Mouse (Mus musculus): ENCODE data around the gene Bri3. TPM values are rescaled to one million over a fixed set of nuclear protein-coding genes. Genes with fewer than 3 reads are reported as not detected.

Gene Bri3
- polyA plus RNA-seq, 1 experiment from 2014 or later = 313 TPM

- TF ChIP-seq CTCF (IDR thresholded peaks at IDR 0.05; ENCODE audit: low read depth) = no peak
- H3K4me1 ChIP-seq (replicated peaks; ENCODE audit: control insufficient read depth, insufficient read depth, low read length) = 0 out of 2 replicates have a peak, but pooled peaks cover 3% of the 10 kb centered on the region
- H3K36me3 ChIP-seq (ENCODE audit: control insufficient read depth, insufficient read depth) = no peaks in the 10 kb centered on the region
- no peak overlapping the region for H3K9ac ChIP-seq (ENCODE audit: low read depth, low read length)
- H3K4me3 ChIP-seq (ENCODE audit: low read depth, low read length) = no peak overlapping the region
- peak; percentile 60 for ATAC-seq
- peak overlapping the region; percentile 55 for H3K4me2 ChIP-seq (replicated peaks; ENCODE audit: low read depth)
- H3K27me3 ChIP-seq (replicated peaks; ENCODE audit: control insufficient read depth, insufficient read depth, low read length) = no peaks in the 10 kb centered on the region
- 4% methylated on average over 11 of the region's 11 CpGs for WGBS
- no peak overlapping the region for H3K27ac ChIP-seq (ENCODE audit: low read depth, low read length)
- no peaks in the 10 kb centered on the region for H3K9me3 ChIP-seq (ENCODE audit: control insufficient read depth)
Observed at GRCm38 (mm10) chr5:144457623-144458287, 213.5 kb downstream of the Bri3 start.

- Histone ChIP-seq H3K9ac (ENCODE audit: low read depth, low read length) (no peak overlapping the region), H3K9me3 (ENCODE audit: control insufficient read depth) (no peaks in the 10 kb centered on the region), H3K36me3 (ENCODE audit: control insufficient read depth, insufficient read depth) (no peaks in the 10 kb centered on the region), H3K4me1 (replicated peaks; ENCODE audit: control insufficient read depth, insufficient read depth, low read length) (no peaks in the 10 kb centered on the region), H3K4me2 (replicated peaks; ENCODE audit: low read depth) (no peak overlapping the region), H3K4me3 (ENCODE audit: low read depth, low read length) (no peak overlapping the region), H3K27me3 (replicated peaks; ENCODE audit: control insufficient read depth, insufficient read depth, low read length) (no peaks in the 10 kb centered on the region), H3K27ac (ENCODE audit: low read depth, low read length) (no peak overlapping the region)
- WGBS = 41% methylated on average over 6 of the region's 6 CpGs
- ATAC-seq = no peak
- peak; percentile 67 for TF ChIP-seq CTCF (IDR thresholded peaks at IDR 0.05; ENCODE audit: low read depth)
Observed at GRCm38 (mm10) chr5:144466987-144467386, 222.8 kb downstream of the Bri3 start.

DNA sequence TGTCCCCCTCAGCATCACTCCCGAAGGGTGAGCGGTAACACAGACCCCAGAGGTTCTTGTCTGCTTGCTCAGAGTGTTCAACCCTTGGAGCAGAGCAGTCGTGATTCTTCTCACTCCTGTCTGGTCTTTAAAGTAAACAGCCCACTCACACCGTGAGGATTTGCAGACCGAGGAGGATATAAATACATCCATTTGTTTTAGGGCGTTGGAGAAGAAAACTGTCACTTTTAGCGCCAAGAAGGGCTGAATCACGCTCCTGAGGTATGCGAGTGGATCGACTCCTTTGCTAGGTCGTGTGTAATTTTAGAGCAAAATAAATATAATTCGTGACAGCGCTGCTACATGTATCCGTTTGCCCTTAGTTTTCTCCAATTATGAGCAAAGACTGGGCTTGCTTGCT lies 228.8 kb downstream of the Bri3 start:
- no peak overlapping the region for H3K4me3 ChIP-seq (ENCODE audit: low read depth, low read length)
- TF ChIP-seq CTCF (IDR thresholded peaks at IDR 0.05; ENCODE audit: low read depth) = no peak
- no peaks in the 10 kb centered on the region for H3K4me1 ChIP-seq (replicated peaks; ENCODE audit: control insufficient read depth, insufficient read depth, low read length)
- no peaks in the 10 kb centered on the region for H3K36me3 ChIP-seq (ENCODE audit: control insufficient read depth, insufficient read depth)
- no peak overlapping the region for H3K9ac ChIP-seq (ENCODE audit: low read depth, low read length)
- no peak for ATAC-seq
- H3K27me3 ChIP-seq (replicated peaks; ENCODE audit: control insufficient read depth, insufficient read depth, low read length) = no peaks in the 10 kb centered on the region
- no peak overlapping the region for H3K4me2 ChIP-seq (replicated peaks; ENCODE audit: low read depth)
- 51% methylated on average over 14 of the region's 14 CpGs for WGBS
- H3K9me3 ChIP-seq (ENCODE audit: control insufficient read depth) = no peaks in the 10 kb centered on the region
- H3K27ac ChIP-seq (ENCODE audit: low read depth, low read length) = no peak overlapping the region

DNA sequence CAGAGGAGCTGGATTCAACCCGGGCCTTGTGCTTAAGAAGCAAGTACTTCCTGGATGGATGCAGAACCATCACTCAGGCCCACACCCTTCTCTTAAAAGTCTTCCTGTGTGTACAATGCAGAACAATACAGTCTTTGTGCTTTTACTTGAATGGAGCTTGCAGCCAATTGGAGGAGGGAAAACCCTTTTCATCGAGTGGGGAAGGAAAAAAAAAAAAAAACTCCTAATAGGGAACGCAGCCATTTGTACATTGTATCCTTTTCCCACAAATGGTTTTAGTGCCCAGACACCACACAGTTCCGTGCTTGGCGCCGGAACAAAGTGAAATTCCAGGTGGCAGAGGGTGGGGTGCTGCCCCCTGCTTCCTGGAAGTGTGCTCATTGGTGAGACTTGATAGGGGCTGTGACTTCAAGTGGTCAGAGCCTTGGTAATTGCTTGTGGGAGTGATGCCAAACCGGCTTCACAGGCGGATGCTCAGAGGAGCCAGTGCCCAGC lies 235.5 kb downstream of the Bri3 start:
- peak; percentile 66; the same call in 1 of the 2 replicates for ATAC-seq
- WGBS = 47% methylated on average over 8 of the region's 8 CpGs

GRCm38 (mm10) chr5:144483659-144484375 lies 239.6 kb downstream of the Bri3 start:
- no peak overlapping the region for H3K9ac ChIP-seq (ENCODE audit: low read depth, low read length)
- no peak overlapping the region for H3K4me2 ChIP-seq (replicated peaks; ENCODE audit: low read depth)
- no peaks in the 10 kb centered on the region for H3K4me1 ChIP-seq (replicated peaks; ENCODE audit: control insufficient read depth, insufficient read depth, low read length)
- no peak overlapping the region for H3K27ac ChIP-seq (ENCODE audit: low read depth, low read length)
- H3K27me3 ChIP-seq (replicated peaks; ENCODE audit: control insufficient read depth, insufficient read depth, low read length) = no peaks in the 10 kb centered on the region
- no peaks in the 10 kb centered on the region for H3K36me3 ChIP-seq (ENCODE audit: control insufficient read depth, insufficient read depth)
- H3K4me3 ChIP-seq (ENCODE audit: low read depth, low read length) = no peak overlapping the region
- WGBS = 58% methylated on average over 16 of the region's 16 CpGs
- ATAC-seq = no peak
- no peak for TF ChIP-seq CTCF (IDR thresholded peaks at IDR 0.05; ENCODE audit: low read depth)
- H3K9me3 ChIP-seq (ENCODE audit: control insufficient read depth) = no peaks in the 10 kb centered on the region

More for the DNA sequence above, 235.5 kb downstream of the Bri3 start:
- no peak for TF ChIP-seq CTCF (IDR thresholded peaks at IDR 0.05; ENCODE audit: low read depth)
- Histone ChIP-seq H3K27me3 (replicated peaks; ENCODE audit: control insufficient read depth, insufficient read depth, low read length) (no peaks in the 10 kb centered on the region), H3K9ac (ENCODE audit: low read depth, low read length) (no peak overlapping the region), H3K9me3 (ENCODE audit: control insufficient read depth) (no peaks in the 10 kb centered on the region), H3K4me3 (ENCODE audit: low read depth, low read length) (no peak overlapping the region), H3K27ac (ENCODE audit: low read depth, low read length) (no peak overlapping the region), H3K4me2 (replicated peaks; ENCODE audit: low read depth) (no peak overlapping the region), H3K4me1 (replicated peaks; ENCODE audit: control insufficient read depth, insufficient read depth, low read length) (no peaks in the 10 kb centered on the region), H3K36me3 (ENCODE audit: control insufficient read depth, insufficient read depth) (no peaks in the 10 kb centered on the region)

GRCm38 (mm10) chr5:144491308-144491707 lies 247.1 kb downstream of the Bri3 start:
- H3K36me3 ChIP-seq (ENCODE audit: control insufficient read depth, insufficient read depth) = no peaks in the 10 kb centered on the region
- no peaks in the 10 kb centered on the region for H3K4me1 ChIP-seq (replicated peaks; ENCODE audit: control insufficient read depth, insufficient read depth, low read length)
- no peaks in the 10 kb centered on the region for H3K27me3 ChIP-seq (replicated peaks; ENCODE audit: control insufficient read depth, insufficient read depth, low read length)
- H3K9ac ChIP-seq (ENCODE audit: low read depth, low read length) = no peak overlapping the region
- no peaks in the 10 kb centered on the region for H3K9me3 ChIP-seq (ENCODE audit: control insufficient read depth)
- H3K4me3 ChIP-seq (ENCODE audit: low read depth, low read length) = no peak overlapping the region
- no peak for TF ChIP-seq CTCF (IDR thresholded peaks at IDR 0.05; ENCODE audit: low read depth)
- H3K27ac ChIP-seq (ENCODE audit: low read depth, low read length) = no peak overlapping the region
- H3K4me2 ChIP-seq (replicated peaks; ENCODE audit: low read depth) = no peak overlapping the region
- no peak for ATAC-seq
- WGBS = 12% methylated on average over 6 of the region's 6 CpGs

Other genes with a start within 250 kb of the Bri3 start
- 58.1 and 59.9 TPM in 2 replicates for gene Ccz1, start 229.6 kb upstream of the Bri3 start, polyA plus RNA-seq (2015; fragmentation: Nextera tagmentation; extraction: Ambion mirVana)
- not detected in 2 replicates for gene Ocm, start 217.8 kb upstream of the Bri3 start, polyA plus RNA-seq (2015; fragmentation: Nextera tagmentation; extraction: Ambion mirVana)
- 4.9 and 5.8 TPM in 2 replicates for gene Lmtk2, start 144.0 kb upstream of the Bri3 start, polyA plus RNA-seq (2015; fragmentation: Nextera tagmentation; extraction: Ambion mirVana)
- gene Bhlha15, start 54.2 kb upstream of the Bri3 start, polyA plus RNA-seq (2015; fragmentation: Nextera tagmentation; extraction: Ambion mirVana) = 0.13 and 0.16 TPM in 2 replicates
- 10.7 and 12.5 TPM in 2 replicates for gene Tecpr1, start 20.8 kb upstream of the Bri3 start, polyA plus RNA-seq (2015; fragmentation: Nextera tagmentation; extraction: Ambion mirVana)
- gene Baiap2l1, start 113.7 kb downstream of the Bri3 start, polyA plus RNA-seq (2015; fragmentation: Nextera tagmentation; extraction: Ambion mirVana) = 38.8 and 41.1 TPM in 2 replicates

All from intestine, postnatal 0 days (tissue).